Mouse (Mus musculus): ENCODE measurements around the gene Tusc1.

Tusc1 gene

GRCm38 (mm10) chr4:93335118-93336003 lies at the start of gene Tusc1:
Gene Tusc1, minus strand, starts transcription at chr4:93335511.
- in situ Hi-C loops (cut with MboI, MseI): loop anchor here (25.0 kb wide), 1 partner anchor 1177 kb away; no protein-coding TSS in a partner anchor

- in situ Hi-C loops (cut with MboI, MseI): no loop called here
These were observed 17.6 kb upstream of the Tusc1 start for GRCm38 (mm10) chr4:93352930-93353329.

GRCm38 (mm10) chr4:93344357-93344756 lies 9.0 kb upstream of the Tusc1 start:
- in situ Hi-C loops (cut with MboI, MseI): loop anchor here (25.0 kb wide), 1 partner anchor 1168 kb away; no protein-coding TSS in a partner anchor

- in situ Hi-C loops (cut with MboI, MseI): loop anchor here (25.0 kb wide), 1 partner anchor 1171 kb away; no protein-coding TSS in a partner anchor
These were observed 6.3 kb upstream of the Tusc1 start for GRCm38 (mm10) chr4:93341568-93341967.

DNA sequence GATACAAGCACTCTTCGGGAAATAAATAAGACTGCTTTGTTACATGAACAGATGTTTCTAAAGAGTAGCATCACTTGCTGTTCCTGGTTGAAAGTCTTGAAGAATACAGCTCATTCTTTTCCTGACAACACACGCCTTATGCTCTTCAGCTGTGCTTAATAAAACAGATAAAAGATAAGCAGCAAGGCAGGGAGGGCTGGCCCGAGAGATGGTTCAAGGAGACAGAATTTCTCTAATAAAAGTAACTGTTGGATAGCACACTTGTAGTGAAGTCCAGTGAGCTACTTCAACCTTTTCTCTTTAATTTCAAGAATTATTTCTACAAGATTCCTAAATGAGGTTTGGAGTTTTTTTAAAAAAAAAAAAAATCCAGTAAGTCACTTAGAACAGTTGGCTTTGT lies 2.7 kb upstream of the Tusc1 start:
- in situ Hi-C loops (cut with MboI, MseI): loop anchor here (25.0 kb wide), 1 partner anchor 1174 kb away; no protein-coding TSS in a partner anchor

DNA sequence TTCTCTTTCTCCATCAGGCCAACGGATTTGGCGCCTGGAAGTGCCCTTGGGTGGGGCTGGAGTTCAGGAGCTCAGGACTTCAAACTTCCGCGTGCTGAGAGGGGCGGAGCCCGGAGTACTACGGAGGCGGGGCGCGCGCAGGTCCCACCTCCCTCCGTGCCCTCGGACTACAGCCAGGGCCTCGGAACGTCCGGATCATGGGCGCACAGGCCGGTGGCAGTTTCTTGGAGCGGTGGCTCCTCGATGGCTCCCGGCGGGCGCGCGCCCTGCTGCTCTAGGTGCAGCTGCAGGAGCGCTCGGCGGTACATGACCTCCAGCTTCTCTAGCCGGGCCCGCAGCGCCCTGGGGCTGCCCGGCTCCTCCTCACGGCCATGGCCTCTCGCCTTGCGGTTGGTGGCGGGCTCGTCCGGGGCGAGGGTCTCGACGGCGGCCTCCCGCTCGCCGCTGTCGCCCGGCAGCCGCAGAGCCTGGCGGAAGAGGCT lies 634 bp downstream of the Tusc1 start:
- in situ Hi-C loops (cut with MboI, MseI): loop anchor here (25.0 kb wide), 1 partner anchor 1178 kb away; no protein-coding TSS in a partner anchor

DNA sequence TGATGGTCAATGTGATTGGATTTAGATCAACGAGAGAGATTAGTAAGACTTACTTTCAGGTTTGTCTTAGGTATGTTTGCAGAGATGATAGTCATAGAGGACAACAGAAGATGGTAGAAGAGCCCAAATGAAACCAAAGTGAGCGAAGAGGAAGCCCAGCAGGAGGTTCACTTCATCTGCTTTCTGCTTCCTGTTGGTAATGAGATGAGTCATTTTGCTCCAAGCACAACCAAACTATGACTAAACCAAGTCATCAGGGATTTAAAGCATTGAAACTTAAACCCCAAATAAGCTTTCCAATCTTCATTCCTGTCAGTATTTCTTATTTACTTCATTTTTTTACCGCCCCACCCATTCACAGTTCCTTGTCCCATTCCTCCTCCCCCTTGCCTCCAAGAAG lies 27.8 kb downstream of the Tusc1 start:
- in situ Hi-C loops (cut with MboI, MseI): no loop called here

- in situ Hi-C loops (cut with MboI, MseI): no loop called here
These were observed 49.2 kb downstream of the Tusc1 start for GRCm38 (mm10) chr4:93286065-93286464.

Measured in T-helper 2 cell (primary cell).